Comparison of ENCODE assay signal across 17 mouse cellular contexts in the genomic region with DNA sequence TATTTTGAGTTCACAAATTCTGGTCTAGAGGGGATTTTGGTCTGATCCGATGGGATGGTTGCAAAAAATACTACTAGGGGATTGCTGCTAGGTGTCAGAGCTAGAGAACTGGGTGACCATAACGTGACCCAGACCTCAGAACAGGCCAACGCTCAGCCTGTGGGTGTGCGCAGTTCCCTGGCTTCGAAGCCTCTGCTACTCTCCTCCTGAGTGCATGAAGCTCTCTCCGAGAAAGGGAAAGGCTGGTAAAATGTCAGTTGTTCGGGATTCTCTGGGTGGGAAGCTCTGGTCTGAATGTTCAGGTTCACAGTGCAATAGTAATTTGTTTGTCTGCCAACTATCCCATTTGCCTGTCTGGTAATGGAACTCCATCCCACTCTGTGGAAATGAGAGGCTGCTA.
DNase-seq lines count a peak whose midpoint lies in the region; ATAC-seq and TF ChIP-seq lines count a peak whose summit lies in the region.
"Had no signal": no experiment of that assay in that cellular context is flagged by ENCODE, and none has a peak within 500 bp of the region (broad histone marks: within the 10 kb centered on the region; RNA-seq: fewer than 3 reads in every experiment).

No protein-coding gene starts in this region.

- H3K4me1 ChIP-seq in forebrain, postnatal 0 days (ENCODE audit: insufficient read depth): peaks cover 10% of the 10 kb centered on the region; the same call in 1 of the 2 replicates
- H3K4me1 ChIP-seq in forebrain, embryonic 13.5 days: peaks cover 39% of the 10 kb centered on the region
- peaks cover 29% of the 10 kb centered on the region for H3K4me1 ChIP-seq in hindbrain, embryonic 15.5 days (replicated peaks)
- H3K4me1 ChIP-seq in hindbrain, embryonic 11.5 days (replicated peaks; ENCODE audit: control insufficient read depth, insufficient read depth, low read length): no peaks in the 10 kb centered on the region
- H3K4me1 ChIP-seq in neural tube, embryonic 15.5 days: peaks cover 37% of the 10 kb centered on the region
- H3K4me1 ChIP-seq: embryonic facial prominence, embryonic 12.5 days had no signal

- H3K4me3 ChIP-seq in forebrain, postnatal 0 days (ENCODE audit: low read depth, low read length): no peak overlapping the region
- no peak overlapping the region for H3K4me3 ChIP-seq in forebrain, embryonic 13.5 days
- H3K4me3 ChIP-seq in hindbrain, embryonic 15.5 days: no peak overlapping the region
- H3K4me3 ChIP-seq in hindbrain, embryonic 11.5 days (ENCODE audit: low read depth, low read length): no peak overlapping the region
- no peak overlapping the region for H3K4me3 ChIP-seq in neural tube, embryonic 15.5 days (replicated peaks)
- H3K4me3 ChIP-seq: embryonic facial prominence, embryonic 12.5 days; forebrain, embryonic 12.5 days; heart, embryonic 12.5 days had no signal

- no peak for ATAC-seq in forebrain, postnatal 0 days
- ATAC-seq in forebrain, embryonic 13.5 days: no peak
- no peak for ATAC-seq in hindbrain, embryonic 15.5 days (ENCODE audit: low FRiP score, low read depth)
- no peak for ATAC-seq in hindbrain, embryonic 11.5 days (ENCODE audit: low FRiP score)
- no peak for ATAC-seq in neural tube, embryonic 15.5 days (ENCODE audit: low FRiP score)
- ATAC-seq: hindbrain, embryonic 16.5 days; inflammation-experienced regulatory T-cells, adult 6 months had no signal

- no peaks in the 10 kb centered on the region for H3K9me3 ChIP-seq in forebrain, postnatal 0 days (ENCODE audit: low read length)
- H3K9me3 ChIP-seq in forebrain, embryonic 13.5 days (replicated peaks): no peaks in the 10 kb centered on the region
- no peaks in the 10 kb centered on the region for H3K9me3 ChIP-seq in hindbrain, embryonic 15.5 days
- H3K9me3 ChIP-seq in hindbrain, embryonic 11.5 days (ENCODE audit: control insufficient read depth, low read length): no peaks in the 10 kb centered on the region
- H3K9me3 ChIP-seq in neural tube, embryonic 15.5 days (replicated peaks): no peaks in the 10 kb centered on the region
- H3K9me3 ChIP-seq: embryonic facial prominence, embryonic 12.5 days; forebrain, embryonic 12.5 days; heart, embryonic 12.5 days had no signal

- 90% methylated on average over 7 of the region's 7 CpGs for WGBS in forebrain, postnatal 0 days
- 92% methylated on average over 7 of the region's 7 CpGs for WGBS in forebrain, embryonic 13.5 days
- 82% methylated on average over 7 of the region's 7 CpGs for WGBS in hindbrain, embryonic 15.5 days
- WGBS in hindbrain, embryonic 11.5 days: 89% methylated on average over 7 of the region's 7 CpGs
- WGBS in neural tube, embryonic 15.5 days: 74% methylated on average over 7 of the region's 7 CpGs

- no peaks in the 10 kb centered on the region for H3K27me3 ChIP-seq in forebrain, postnatal 0 days (ENCODE audit: insufficient read depth, low read length)
- H3K27me3 ChIP-seq in forebrain, embryonic 13.5 days: no peaks in the 10 kb centered on the region
- H3K27me3 ChIP-seq in hindbrain, embryonic 15.5 days: no peaks in the 10 kb centered on the region
- no peaks in the 10 kb centered on the region for H3K27me3 ChIP-seq in hindbrain, embryonic 11.5 days (ENCODE audit: control insufficient read depth, insufficient read depth, low read length)
- H3K27me3 ChIP-seq in neural tube, embryonic 15.5 days (replicated peaks): no peaks in the 10 kb centered on the region
- H3K27me3 ChIP-seq: embryonic facial prominence, embryonic 12.5 days; forebrain, embryonic 12.5 days; heart, embryonic 12.5 days had no signal

- no peak for TF ChIP-seq CTCF in forebrain, postnatal 0 days (IDR thresholded peaks at IDR 0.05; ENCODE audit: low read depth)

- no peak overlapping the region for H3K4me2 ChIP-seq in forebrain, postnatal 0 days (ENCODE audit: low read depth)
- no peak overlapping the region for H3K4me2 ChIP-seq in forebrain, embryonic 13.5 days
- no peak overlapping the region for H3K4me2 ChIP-seq in hindbrain, embryonic 15.5 days
- no peak overlapping the region for H3K4me2 ChIP-seq in hindbrain, embryonic 11.5 days (replicated peaks; ENCODE audit: low read depth, low read length)
- no peak overlapping the region for H3K4me2 ChIP-seq in neural tube, embryonic 15.5 days
- H3K4me2 ChIP-seq: embryonic facial prominence, embryonic 12.5 days; forebrain, embryonic 12.5 days; heart, embryonic 12.5 days had no signal

- H3K27ac ChIP-seq in forebrain, postnatal 0 days (ENCODE audit: low read depth, low read length): 0 out of 2 replicates have a peak overlapping the region, but pooled peaks have one; percentile 4
- H3K27ac ChIP-seq in forebrain, embryonic 13.5 days: no peak overlapping the region
- H3K27ac ChIP-seq in hindbrain, embryonic 15.5 days (replicated peaks): 0 out of 2 replicates have a peak overlapping the region, but pooled peaks have one; percentile 36
- no peak overlapping the region for H3K27ac ChIP-seq in hindbrain, embryonic 11.5 days (ENCODE audit: low read depth, low read length)
- H3K27ac ChIP-seq in neural tube, embryonic 15.5 days (replicated peaks): peak overlapping the region; percentile 63
- H3K27ac ChIP-seq: embryonic facial prominence, embryonic 12.5 days had no signal

- no peak overlapping the region for H3K9ac ChIP-seq in forebrain, postnatal 0 days
- H3K9ac ChIP-seq in forebrain, embryonic 13.5 days: no peak overlapping the region
- no peak overlapping the region for H3K9ac ChIP-seq in hindbrain, embryonic 15.5 days
- H3K9ac ChIP-seq in hindbrain, embryonic 11.5 days (ENCODE audit: low read depth, low read length): no peak overlapping the region
- no peak overlapping the region for H3K9ac ChIP-seq in neural tube, embryonic 15.5 days (replicated peaks)
- H3K9ac ChIP-seq: embryonic facial prominence, embryonic 12.5 days; forebrain, embryonic 12.5 days; heart, embryonic 12.5 days had no signal

- no peak for DNase-seq in forebrain, postnatal 0 days
- no peak for DNase-seq in hindbrain, embryonic 11.5 days (ENCODE audit: low spot score)
- DNase-seq in brain, adult 2 months (ENCODE audit: low read depth, low spot score): peak; percentile 45
- no peak for DNase-seq in spleen, adult 18-20 months
- DNase-seq: adrenal gland, postnatal 10 days; cerebellum, adult 11-12 months; cerebellum, adult 9-10 months; cerebellum, postnatal 25 days; gastrocnemius, postnatal 10 days had no signal

- peaks cover 24% of the 10 kb centered on the region for H3K36me3 ChIP-seq in forebrain, postnatal 0 days (ENCODE audit: insufficient read depth)
- peaks cover 10% of the 10 kb centered on the region; the same call in 1 of the 2 replicates for H3K36me3 ChIP-seq in forebrain, embryonic 13.5 days (ENCODE audit: poor library complexity, severe bottlenecking)
- H3K36me3 ChIP-seq in hindbrain, embryonic 15.5 days: no peaks in the 10 kb centered on the region
- no peaks in the 10 kb centered on the region for H3K36me3 ChIP-seq in hindbrain, embryonic 11.5 days (ENCODE audit: control insufficient read depth, insufficient read depth, low read length)
- no peaks in the 10 kb centered on the region for H3K36me3 ChIP-seq in neural tube, embryonic 15.5 days
- H3K36me3 ChIP-seq: embryonic facial prominence, embryonic 12.5 days; forebrain, embryonic 12.5 days; heart, embryonic 12.5 days had no signal

Comparison
In these comparisons a context has a peak if more than half of its experiments do, and no peak if none do; other contexts are left out.
1. H3K27ac ChIP-seq: peak in forebrain, postnatal 0 days (single experiment), hindbrain, embryonic 15.5 days (single experiment) and neural tube, embryonic 15.5 days (single experiment); none in forebrain, embryonic 13.5 days (single experiment) and hindbrain, embryonic 11.5 days (single experiment).